Mouse (Mus musculus) cerebellum, adult 11 months (tissue): ENCODE measurements around the gene Igll1.
"Not testable (repeated sequence)": the region's sequence is repeated elsewhere in the genome, so short reads cannot be mapped to it uniquely, and the experiment has no call there.

Experiments used
- DNase-seq: peaks from one replicate; pipeline ENCODE4 v3.0.0; 2022

The Igll1 gene

GRCm38 (mm10) chr16:16863978-16864377, at the start of gene Igll1:
Gene Igll1 (minus strand): TSS chr16:16863985.
- no peak for DNase-seq

- DNase-seq, result no peak
These were observed 49.7 kb upstream of the Igll1 start for GRCm38 (mm10) chr16:16913440-16913839.

GRCm38 (mm10) chr16:16911641-16912597, 48.1 kb upstream of the Igll1 start:
- peak; percentile 48 for DNase-seq

- no peak for DNase-seq
These were observed 44.0 kb upstream of the Igll1 start for GRCm38 (mm10) chr16:16907799-16908198.

- DNase-seq, result no peak
These were observed 39.4 kb upstream of the Igll1 start for GRCm38 (mm10) chr16:16903188-16903587.

- DNase-seq, result no peak
These were observed 38.5 kb upstream of the Igll1 start for GRCm38 (mm10) chr16:16902329-16902728.

- DNase-seq, result no peak
These were observed 33.3 kb upstream of the Igll1 start for GRCm38 (mm10) chr16:16897056-16897584.

- DNase-seq, result peak; percentile 95
These were observed 32.7 kb upstream of the Igll1 start, which contains the start of gene Ppm1f for GRCm38 (mm10) chr16:16896382-16897055. Gene Ppm1f (plus strand): TSS chr16:16896469.

- DNase-seq, result no peak
These were observed 32.2 kb upstream of the Igll1 start for GRCm38 (mm10) chr16:16896015-16896381.

GRCm38 (mm10) chr16:16892366-16892765, 28.6 kb upstream of the Igll1 start:
- DNase-seq, result no peak

- DNase-seq, result no peak
These were observed 24.6 kb upstream of the Igll1 start for GRCm38 (mm10) chr16:16888341-16888740.

- DNase-seq, result no peak
These were observed 15.2 kb upstream of the Igll1 start for GRCm38 (mm10) chr16:16879025-16879424.

GRCm38 (mm10) chr16:16870617-16871331, 7.0 kb upstream of the Igll1 start, which contains the start of the genes Top3b and Vpreb1:
Gene Top3b (plus strand): TSS chr16:16870736.
Gene Vpreb1 (minus strand): TSS chr16:16870843.
- peak; percentile 85 for DNase-seq

- no peak for DNase-seq
These were observed 6.4 kb upstream of the Igll1 start for GRCm38 (mm10) chr16:16870241-16870616.

GRCm38 (mm10) chr16:16865696-16866561, 2.1 kb upstream of the Igll1 start:
- DNase-seq, result no peak

- no peak for DNase-seq
These were observed 1.4 kb upstream of the Igll1 start for GRCm38 (mm10) chr16:16865217-16865616.

GRCm38 (mm10) chr16:16862288-16862687, 1.5 kb downstream of the Igll1 start:
- no peak for DNase-seq

GRCm38 (mm10) chr16:16856731-16857476, 6.9 kb downstream of the Igll1 start:
- no peak for DNase-seq

- DNase-seq, result not testable (repeated sequence)
These were observed 7.7 kb downstream of the Igll1 start for GRCm38 (mm10) chr16:16856054-16856453.

- DNase-seq, result no peak
These were observed 8.2 kb downstream of the Igll1 start for GRCm38 (mm10) chr16:16855541-16855940.

- no peak for DNase-seq
These were observed 8.9 kb downstream of the Igll1 start for GRCm38 (mm10) chr16:16854836-16855235.
